Mouse (Mus musculus): ENCODE measurements around the gene Ptprh.

GRCm38 (mm10) chr7:4557167-4557560 is 46.7 kb downstream of the Ptprh start:
- TF ChIP-seq POLR2A (IDR thresholded peaks at IDR 0.05; ENCODE audit: borderline replicate concordance, control insufficient read depth, low read depth, low read length) (no peak), CTCF (IDR thresholded peaks at IDR 0.05; ENCODE audit: control insufficient read depth, insufficient read depth, low read length) (no peak)

Data from bone marrow, adult 2 months (tissue).